Mouse (Mus musculus) heart, embryonic 11.5 days (tissue): ENCODE measurements around the gene Nmrk1. TPM values are rescaled to one million over a fixed set of nuclear protein-coding genes. Genes with fewer than 3 reads are reported as not detected.

Source experiments
- ATAC-seq: fragments of 200-750 bp; cut with Nextera tagmentation; replicated peaks from 2 replicates; pipeline ENCODE4 v1.8.0; 2017; ENCODE audit warnings: moderate library complexity; ENCODE audit not compliant: insufficient number of reproducible peaks, low FRiP score, low TSS enrichment
- H3K27ac ChIP-seq: fragments of 300-500 bp; sonication (generic); 2 replicates; pipeline ENCODE4 v1.5.1; 2014; ENCODE audit warnings: mild to moderate bottlenecking, low read depth, low read length
- H3K27me3 ChIP-seq: fragments of 300-500 bp; sonication (generic); 2 replicates; pipeline ENCODE4 v1.6.1; 2014; ENCODE audit warnings: mild to moderate bottlenecking, low read length, mixed read lengths; ENCODE audit not compliant: control insufficient read depth, insufficient read depth
- H3K36me3 ChIP-seq: fragments of 300-500 bp; sonication (generic); 2 replicates; pipeline ENCODE4 v1.6.1; 2014; ENCODE audit warnings: mild to moderate bottlenecking, low read length, moderate library complexity, mixed read lengths; ENCODE audit not compliant: control insufficient read depth, insufficient read depth
- H3K4me1 ChIP-seq: fragments of 300-500 bp; sonication (generic); 2 replicates; pipeline ENCODE4 v1.6.1; 2014; ENCODE audit warnings: low read length; ENCODE audit not compliant: control insufficient read depth, insufficient read depth
- H3K4me2 ChIP-seq: fragments of 300-500 bp; sonication (generic); 2 replicates; pipeline ENCODE4 v1.6.1; 2014; ENCODE audit warnings: mild to moderate bottlenecking, moderate library complexity
- H3K4me3 ChIP-seq: fragments of 300-500 bp; sonication (generic); 2 replicates; pipeline ENCODE4 v1.5.1; 2014; ENCODE audit warnings: low read depth, low read length
- H3K9ac ChIP-seq: fragments of 300-500 bp; sonication (generic); 2 replicates; pipeline ENCODE4 v1.6.1; 2014; ENCODE audit warnings: mild to moderate bottlenecking, low read depth, low read length, moderate library complexity
- H3K9me3 ChIP-seq: fragments of 300-500 bp; sonication (generic); replicated peaks from 2 replicates; pipeline ENCODE4 v1.6.1; 2016; ENCODE audit warnings: low read length; ENCODE audit not compliant: control insufficient read depth
- WGBS: fragments of 180-500 bp; shearing (Covaris S2); extraction: QIAGEN DNeasy Blood & Tissue Kit; methylation state at CpG from one replicate; pipeline ENCODE4 v1.1.7; 2014; ENCODE audit not compliant: insufficient replicate concordance; 5-methylcytosine and 5-hydroxymethylcytosine counted together
- polyA plus RNA-seq: library from polyadenylated mRNA; unstranded; fragments of >200 nt; fragmentation: Nextera tagmentation; extraction: Ambion mirVana; gene quantifications from 2 replicates; pipeline ENCODE4 v1.2.1, GENCODE M21; 2014

The Nmrk1 gene
- polyA plus RNA-seq, 1 experiment from 2014 or later: 7.6 TPM

DNA sequence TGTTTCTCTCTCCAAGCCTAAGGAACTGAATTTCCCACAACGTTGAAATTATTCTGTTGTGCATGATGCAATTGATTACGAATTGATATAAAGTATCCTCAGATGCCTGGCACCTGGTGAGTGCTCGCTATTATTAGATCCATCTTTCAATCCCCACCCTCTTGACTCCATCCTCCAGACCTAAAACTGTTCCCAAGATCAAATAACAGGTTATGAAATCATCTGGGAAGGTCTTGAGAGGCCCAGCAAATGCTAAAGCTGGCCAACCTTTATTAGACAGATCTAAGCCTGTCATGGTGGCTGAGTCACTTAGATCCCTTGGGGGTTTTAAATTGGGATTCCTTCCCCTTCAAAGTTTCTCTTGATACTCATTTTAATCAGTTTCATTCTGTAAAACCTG, 28.7 kb downstream of the Nmrk1 start:
- H3K36me3 ChIP-seq: no peaks in the 10 kb centered on the region
- 75% methylated on average over 3 of the region's 3 CpGs for WGBS
- no peak overlapping the region for H3K4me2 ChIP-seq
- H3K9ac ChIP-seq: no peak overlapping the region
- H3K9me3 ChIP-seq: no peaks in the 10 kb centered on the region
- no peak for ATAC-seq
- H3K4me3 ChIP-seq: no peak overlapping the region
- H3K27ac ChIP-seq: no peak overlapping the region
- no peaks in the 10 kb centered on the region for H3K27me3 ChIP-seq
- H3K4me1 ChIP-seq: no peaks in the 10 kb centered on the region

DNA sequence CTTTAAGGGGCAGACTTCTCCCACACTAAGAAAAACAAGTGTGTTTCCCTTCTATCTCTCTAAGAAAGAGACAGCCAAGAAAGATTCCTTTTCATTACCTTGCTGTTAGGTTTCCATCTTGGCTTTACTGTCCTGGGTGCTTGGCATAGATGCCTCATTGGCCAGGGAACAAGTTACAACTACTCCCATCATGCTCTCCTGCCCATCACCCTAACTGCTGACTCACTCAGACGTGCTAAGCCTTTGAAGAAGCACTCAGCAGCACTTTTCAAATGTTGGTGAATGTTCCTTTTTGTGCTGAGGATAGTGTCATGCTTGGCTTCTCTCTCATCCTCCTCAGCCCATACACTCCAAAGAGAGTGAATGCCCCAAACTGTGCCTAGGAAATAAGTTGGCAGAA, 29.9 kb downstream of the Nmrk1 start:
- H3K9me3 ChIP-seq: no peaks in the 10 kb centered on the region

DNA sequence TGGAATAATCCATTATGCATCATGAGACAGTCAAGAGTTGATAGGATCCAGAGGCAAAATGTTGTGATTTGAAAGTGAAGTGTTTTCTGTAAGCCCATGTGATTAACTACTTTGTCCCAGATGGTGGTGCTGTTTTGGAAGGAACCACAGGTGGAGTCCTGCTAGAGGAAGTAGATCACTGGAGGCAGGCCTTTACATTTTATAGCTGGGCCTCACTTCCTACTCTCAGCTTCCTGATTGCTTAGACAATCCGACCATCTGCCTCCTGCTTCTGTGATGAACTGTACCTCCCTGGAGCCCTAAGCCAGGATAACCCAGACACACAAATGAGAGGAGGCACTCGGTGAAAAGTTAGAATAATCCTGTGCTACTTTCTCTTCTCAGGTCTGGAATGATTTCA, 32.2 kb downstream of the Nmrk1 start:
- ATAC-seq: no peak
- Histone ChIP-seq H3K36me3 (no peaks in the 10 kb centered on the region), H3K9me3 (no peaks in the 10 kb centered on the region), H3K4me1 (no peaks in the 10 kb centered on the region), H3K4me3 (no peak overlapping the region), H3K9ac (no peak overlapping the region), H3K27me3 (no peaks in the 10 kb centered on the region), H3K4me2 (no peak overlapping the region), H3K27ac (no peak overlapping the region)
- 60% methylated on average over 2 of the region's 2 CpGs for WGBS

More for the DNA sequence above, 29.9 kb downstream of the Nmrk1 start:
- Histone ChIP-seq H3K36me3 (no peaks in the 10 kb centered on the region), H3K27me3 (no peaks in the 10 kb centered on the region), H3K4me3 (no peak overlapping the region), H3K27ac (no peak overlapping the region), H3K4me1 (no peaks in the 10 kb centered on the region), H3K9ac (no peak overlapping the region), H3K4me2 (no peak overlapping the region)
- WGBS: 60% methylated on average over 1 of the region's 1 CpGs
- ATAC-seq: no peak

GRCm38 (mm10) chr19:18666966-18667365, 35.2 kb downstream of the Nmrk1 start:
- no peak for ATAC-seq
- no peak overlapping the region for H3K9ac ChIP-seq
- WGBS: 85% methylated on average over 7 of the region's 7 CpGs
- no peaks in the 10 kb centered on the region for H3K36me3 ChIP-seq
- H3K27me3 ChIP-seq: no peaks in the 10 kb centered on the region
- no peak overlapping the region for H3K4me3 ChIP-seq
- H3K4me1 ChIP-seq: no peaks in the 10 kb centered on the region
- no peak overlapping the region for H3K27ac ChIP-seq
- H3K9me3 ChIP-seq: no peaks in the 10 kb centered on the region
- no peak overlapping the region for H3K4me2 ChIP-seq

DNA sequence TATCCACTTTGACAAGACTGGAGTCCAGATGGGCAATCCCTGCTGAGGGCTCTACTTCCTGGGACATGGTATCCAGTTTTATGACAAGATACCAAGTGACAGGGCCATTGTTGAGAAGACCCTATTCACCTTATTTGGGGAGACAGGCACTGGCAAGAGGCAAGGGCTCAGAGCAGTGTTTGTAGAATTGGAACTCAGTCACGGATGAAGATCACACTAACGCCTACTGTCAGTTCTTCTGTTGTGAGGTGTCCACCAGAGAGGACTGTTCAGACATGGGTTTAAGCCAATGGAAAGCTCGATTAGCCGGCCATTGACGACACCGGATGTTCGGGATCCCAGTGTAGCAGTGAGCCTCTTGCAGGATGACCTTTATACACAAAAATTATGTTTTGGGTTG, 37.8 kb downstream of the Nmrk1 start:
- Histone ChIP-seq H3K4me3 (no peak overlapping the region), H3K9ac (no peak overlapping the region), H3K27me3 (no peaks in the 10 kb centered on the region), H3K4me2 (no peak overlapping the region), H3K36me3 (no peaks in the 10 kb centered on the region), H3K27ac (no peak overlapping the region), H3K4me1 (peaks cover 4% of the 10 kb centered on the region), H3K9me3 (no peaks in the 10 kb centered on the region)
- ATAC-seq: no peak
- WGBS: 95% methylated on average over 7 of the region's 7 CpGs

- under 1% methylated on average over 52 of the region's 58 CpGs for WGBS
- H3K36me3 ChIP-seq: no peaks in the 10 kb centered on the region
- peak; percentile 96 for ATAC-seq
- H3K27me3 ChIP-seq: no peaks in the 10 kb centered on the region
- H3K9ac ChIP-seq: peak within 1 kb of the TSS; percentile 90
- peak within 1 kb of the TSS; percentile 87 for H3K27ac ChIP-seq
- peak within 1 kb of the TSS; percentile 80 for H3K4me2 ChIP-seq
- no peaks in the 10 kb centered on the region for H3K9me3 ChIP-seq
- H3K4me1 ChIP-seq: peaks cover 9% of the 10 kb centered on the region
- peak within 1 kb of the TSS; percentile 81 for H3K4me3 ChIP-seq
These were observed 38.9 kb downstream of the Nmrk1 start, which contains the start of gene Carnmt1 for GRCm38 (mm10) chr19:18670608-18671007. Carnmt1 (plus strand) TSS chr19:18670764.

DNA sequence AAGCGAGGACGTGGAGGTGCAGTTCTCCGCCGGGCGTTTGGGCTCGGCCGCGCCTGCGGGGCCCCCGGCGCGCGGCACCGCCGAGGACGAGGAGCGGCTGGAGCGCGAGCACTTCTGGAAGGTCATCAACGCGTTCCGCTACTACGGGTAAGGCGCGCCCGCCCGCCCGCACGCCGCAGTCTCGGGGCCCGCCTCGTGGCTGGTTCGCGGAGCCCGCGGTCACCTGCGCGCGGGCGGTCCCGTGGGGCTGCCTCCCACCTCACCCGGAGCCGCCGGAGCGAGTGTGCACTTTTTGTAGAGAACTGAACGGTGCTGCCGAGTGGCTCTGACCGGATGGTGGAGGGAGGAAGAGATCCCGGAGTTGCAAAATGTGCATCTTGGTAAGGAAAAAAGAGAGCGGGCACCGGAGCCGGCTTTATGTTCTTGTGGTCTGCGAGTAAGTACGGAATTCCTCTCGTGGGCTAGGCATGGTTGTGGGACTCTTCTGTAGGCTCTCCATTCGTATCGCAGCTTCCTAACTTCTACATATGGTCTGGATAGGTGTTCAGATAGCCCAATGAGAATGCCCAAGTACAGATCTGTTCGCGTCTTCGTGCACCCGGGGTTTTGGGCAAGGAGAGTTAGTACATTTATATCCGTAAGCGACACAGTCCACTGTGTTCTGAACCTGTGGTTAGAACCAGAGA, 39.4 kb downstream of the Nmrk1 start:
- Histone ChIP-seq H3K4me1 (peaks cover 9% of the 10 kb centered on the region), H3K27ac (peak overlapping the region; percentile 87), H3K27me3 (no peaks in the 10 kb centered on the region), H3K4me3 (peak overlapping the region; percentile 81), H3K4me2 (peak overlapping the region; percentile 80), H3K36me3 (no peaks in the 10 kb centered on the region), H3K9me3 (no peaks in the 10 kb centered on the region), H3K9ac (peak overlapping the region; percentile 90)
- WGBS: under 1% methylated on average over 44 of the region's 64 CpGs
- ATAC-seq: peak; percentile 72

DNA sequence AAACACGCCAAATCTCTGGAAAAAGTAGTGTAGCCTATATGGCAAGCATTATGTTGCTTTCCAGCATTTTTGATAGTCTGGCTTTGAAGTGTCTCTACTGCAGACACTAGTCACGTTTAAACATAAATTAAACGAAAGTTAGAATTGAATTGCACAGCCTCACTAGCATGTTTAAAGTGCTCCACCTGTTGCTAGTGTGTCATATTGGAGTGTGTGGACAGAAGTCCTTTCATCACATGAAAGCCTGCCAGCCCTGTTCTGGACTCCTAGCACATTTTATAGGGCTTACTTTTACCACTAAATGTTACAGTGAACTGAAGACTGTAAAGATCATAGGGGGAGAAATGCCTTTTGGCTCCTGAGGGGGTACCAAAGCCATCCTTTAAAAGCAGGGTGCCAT, 40.7 kb downstream of the Nmrk1 start:
- ATAC-seq: no peak
- Histone ChIP-seq H3K4me2 (peak overlapping the region; percentile 80), H3K27ac (no peak overlapping the region), H3K27me3 (no peaks in the 10 kb centered on the region), H3K36me3 (no peaks in the 10 kb centered on the region), H3K4me1 (peaks cover 9% of the 10 kb centered on the region), H3K4me3 (no peak overlapping the region; the same call in 1 of the 2 replicates), H3K9me3 (no peaks in the 10 kb centered on the region), H3K9ac (no peak overlapping the region)
- WGBS: 47% methylated on average over 3 of the region's 3 CpGs

DNA sequence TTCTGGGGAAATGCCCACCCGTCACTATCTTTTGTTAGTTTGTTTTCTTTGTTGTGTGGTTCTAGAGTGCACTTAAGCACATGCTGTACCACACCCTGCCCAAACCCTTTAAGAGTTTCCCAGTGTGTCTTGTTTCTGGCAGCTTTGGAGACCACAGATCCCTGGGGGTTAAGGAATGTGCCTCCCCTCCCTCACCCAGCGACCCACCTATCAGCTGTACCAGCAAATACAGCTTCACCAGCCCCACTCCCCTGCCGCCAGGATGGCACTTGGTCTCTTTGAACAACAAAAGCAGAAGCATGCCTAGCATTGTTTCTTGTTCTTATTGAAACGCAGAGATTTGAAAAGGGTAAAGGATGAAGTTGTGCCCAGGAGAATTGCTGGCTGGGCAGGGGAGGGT, 41.4 kb downstream of the Nmrk1 start:
- no peak overlapping the region for H3K27ac ChIP-seq
- no peak for ATAC-seq
- peak overlapping the region; percentile 80 for H3K4me2 ChIP-seq
- H3K4me1 ChIP-seq: peaks cover 9% of the 10 kb centered on the region
- 26% methylated on average over 4 of the region's 4 CpGs for WGBS
- no peak overlapping the region for H3K9ac ChIP-seq
- no peaks in the 10 kb centered on the region for H3K36me3 ChIP-seq
- no peak overlapping the region for H3K4me3 ChIP-seq
- no peaks in the 10 kb centered on the region for H3K9me3 ChIP-seq
- H3K27me3 ChIP-seq: no peaks in the 10 kb centered on the region
